Mouse (Mus musculus) embryonic stem cell, embryonic (primary cell): Measurements from ENCODE around the gene Pfkfb3.

ENCODE experiments used
- CTCF ChIA-PET, 4 experiments: fragments of 300-600 bp in 2 of 4; fragments of 350-600 bp in 2 of 4; sonication (Branson Sonifier 250); formaldehyde crosslinking; loops; one replicate each; lab custom pipeline; 2022; ENCODE audit warnings: inconsistent platforms in 2 of 4; lab: Charles Lee
- POLR2A ChIA-PET, 4 experiments: fragments of 300-600 bp in 2 of 4; fragments of 350-600 bp in 2 of 4; sonication (Branson Sonifier 250); formaldehyde crosslinking; loops; one replicate each; lab custom pipeline; 2022; ENCODE audit warnings: antibody characterized with exemption in 4 of 4, inconsistent platforms in 1 of 4; lab: Charles Lee

Pfkfb3 gene

DNA sequence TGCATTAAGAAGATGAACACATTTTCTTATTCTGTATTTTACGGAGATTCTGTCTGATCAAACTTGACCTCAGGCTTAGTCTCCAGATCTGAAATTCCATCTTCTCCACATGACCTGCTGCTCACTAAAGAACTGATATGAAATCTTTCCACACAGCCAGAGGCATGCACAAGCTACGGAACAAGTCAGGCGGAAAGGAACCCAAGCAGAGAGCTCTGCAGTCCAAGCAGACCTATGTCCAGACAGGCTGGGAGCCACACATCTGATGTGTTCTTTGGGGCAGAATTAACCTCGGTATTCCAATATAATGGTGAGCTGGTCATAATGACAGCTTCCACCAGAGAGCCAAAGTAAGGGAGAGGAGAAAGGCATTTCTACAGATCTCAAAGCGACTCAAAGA lies 120.5 kb downstream of the Pfkfb3 start:
- POLR2A ChIA-PET: no interaction called here

DNA sequence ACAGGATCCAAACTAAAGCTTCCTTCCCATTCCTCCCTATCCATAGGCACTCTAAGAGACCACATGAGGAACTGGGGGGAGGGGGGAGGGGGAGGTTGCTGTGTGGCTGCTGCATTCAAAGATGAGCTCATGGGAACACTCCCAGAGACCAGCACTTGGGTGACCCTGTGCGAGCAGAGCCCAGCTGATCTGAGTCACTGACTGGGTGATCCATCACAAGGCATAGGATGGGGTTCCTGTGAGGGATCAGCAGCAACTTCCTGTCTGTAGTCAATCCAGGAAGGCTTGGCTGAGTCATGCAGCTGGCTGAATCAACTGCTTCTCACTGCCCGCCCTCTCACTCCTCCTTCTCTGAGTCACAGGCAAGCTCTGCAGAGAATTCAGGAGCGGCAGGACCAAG lies 124.3 kb downstream of the Pfkfb3 start:
- CTCF ChIA-PET: interaction anchor here in 2 of 4 experiments (1.0 kb wide), 2 partner anchors 33 to 105 kb away, joined by 3 to 4 read pairs; no protein-coding TSS in a partner anchor
- POLR2A ChIA-PET: interaction anchor here (0.6 to 1.4 kb wide), 9 partner anchors 12 to 571 kb away, joined by 3 to 9 read pairs (median 4); no protein-coding TSS in a partner anchor

More for the DNA sequence above, 120.5 kb downstream of the Pfkfb3 start:
- CTCF ChIA-PET: no interaction called here

DNA sequence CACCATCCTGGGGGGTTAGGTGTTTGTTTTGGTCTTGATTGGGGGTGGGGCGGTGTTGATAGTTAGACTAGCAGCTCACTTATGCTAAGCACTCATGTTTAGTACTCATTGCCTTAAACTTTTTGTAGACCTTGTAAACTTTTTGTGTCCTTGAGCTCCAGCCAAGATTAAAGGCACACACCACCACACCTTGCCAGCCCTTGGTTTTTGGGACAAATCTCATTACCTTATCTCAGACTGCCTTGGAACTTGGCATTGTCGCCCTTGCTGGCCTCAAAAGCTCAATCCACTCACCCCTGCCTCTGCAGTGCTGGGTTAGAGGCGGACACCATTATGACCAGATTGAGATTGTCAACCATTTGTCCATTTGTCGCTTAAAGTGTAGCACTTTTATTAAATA lies 125.3 kb downstream of the Pfkfb3 start:
- CTCF ChIA-PET: interaction anchor here in 1 of 4 experiments (0.8 to 1.0 kb wide), 2 partner anchors 32 to 73 kb away, joined by 3 read pairs; no protein-coding TSS in a partner anchor
- POLR2A ChIA-PET: interaction anchor here in 3 of 4 experiments (0.6 to 1.4 kb wide), 3 partner anchors 13 to 98 kb away, joined by 4 read pairs; no protein-coding TSS in a partner anchor

DNA sequence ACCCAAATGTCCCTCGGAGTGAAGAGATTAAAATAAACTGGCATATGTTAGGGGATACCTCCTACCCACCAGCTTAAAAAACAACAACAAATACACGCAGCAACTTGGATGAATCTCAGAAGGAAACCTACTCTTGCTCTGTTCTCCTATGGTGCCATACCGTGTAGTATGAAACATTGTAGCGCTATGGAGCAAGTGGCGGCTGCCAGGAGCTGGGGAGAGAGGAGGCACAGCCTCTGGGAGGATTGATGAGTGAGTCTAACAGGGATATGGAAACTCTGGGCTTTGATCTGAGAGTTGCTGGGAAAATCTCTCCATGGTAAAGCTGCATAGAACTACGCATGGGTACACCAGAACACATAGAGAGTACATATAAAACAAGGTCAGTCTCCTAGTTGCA lies 126.3 kb downstream of the Pfkfb3 start:
- ChIA-PET CTCF (interaction anchor here in 2 of 4 experiments (0.5 to 0.8 kb wide), 2 partner anchors 17 to 176 kb away, joined by 3 read pairs; no protein-coding TSS in a partner anchor), POLR2A (no interaction called here)

DNA sequence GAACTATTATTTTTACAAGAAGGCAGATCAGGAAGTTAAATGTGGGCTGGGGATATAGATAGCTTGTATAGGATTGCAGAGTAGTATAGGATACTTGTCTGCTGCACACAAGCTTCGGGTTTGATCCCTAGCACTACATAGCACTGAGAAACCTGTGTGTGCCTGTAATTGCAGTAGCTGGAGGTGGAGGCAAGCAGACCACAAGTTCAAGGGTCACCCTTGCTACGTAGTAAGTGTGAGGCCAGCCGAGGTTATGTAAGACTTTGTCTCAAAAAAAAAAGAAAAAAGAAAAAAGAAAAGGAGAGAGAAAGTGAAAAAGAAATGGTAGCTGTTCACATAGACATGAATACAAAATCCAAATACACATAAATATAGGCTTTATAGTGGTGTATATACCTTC lies 127.5 kb downstream of the Pfkfb3 start:
- ChIA-PET POLR2A (interaction anchor here in 1 of 4 experiments (1.3 kb wide), 1 partner anchor 8 kb away, joined by 3 read pairs; no protein-coding TSS in a partner anchor), CTCF (interaction anchor here in 1 of 4 experiments (1.3 kb wide), 1 partner anchor 116 kb away, joined by 3 read pairs; no protein-coding TSS in a partner anchor)

DNA sequence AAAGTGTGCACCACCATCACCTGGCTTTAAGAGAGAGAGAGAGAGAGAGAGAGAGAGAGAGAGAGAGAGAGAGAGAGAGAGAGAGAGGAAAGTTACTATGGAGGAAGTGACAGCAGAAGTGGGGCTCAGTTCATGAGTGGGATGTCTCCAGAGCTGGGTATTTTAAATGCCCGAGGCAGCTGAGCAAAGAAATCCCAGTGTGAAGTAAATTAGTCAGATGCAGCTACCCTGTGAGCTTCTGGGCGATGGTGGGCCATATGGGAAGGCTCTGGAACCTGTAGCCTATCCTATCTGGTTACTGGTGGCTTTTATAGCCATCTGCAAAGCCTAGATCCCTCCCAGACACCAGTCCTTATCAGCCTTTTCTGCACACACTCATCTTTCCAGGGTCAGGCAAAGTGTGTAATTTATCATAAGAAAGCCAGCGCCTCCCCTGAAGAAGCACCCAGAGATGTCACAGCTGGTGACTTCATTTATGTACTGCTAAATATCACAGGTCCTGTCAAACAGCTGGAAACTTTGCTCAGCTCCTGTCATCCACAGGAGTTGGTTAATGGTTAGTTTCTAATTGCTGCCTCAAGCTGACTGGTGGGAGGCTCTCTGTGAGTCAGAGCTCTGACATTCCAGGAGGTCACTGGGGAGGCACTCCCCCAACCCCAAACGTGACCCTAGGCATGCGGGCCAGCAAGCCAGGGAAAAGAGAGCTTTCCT lies 128.3 kb downstream of the Pfkfb3 start:
- CTCF ChIA-PET: interaction anchor here in 3 of 4 experiments (0.6 to 1.3 kb wide), 4 partner anchors 12 to 274 kb away, joined by 3 to 12 read pairs (median 8); no protein-coding TSS in a partner anchor
- POLR2A ChIA-PET: interaction anchor here in 1 of 4 experiments (1.3 kb wide), 1 partner anchor 9 kb away, joined by 3 read pairs; no protein-coding TSS in a partner anchor

DNA sequence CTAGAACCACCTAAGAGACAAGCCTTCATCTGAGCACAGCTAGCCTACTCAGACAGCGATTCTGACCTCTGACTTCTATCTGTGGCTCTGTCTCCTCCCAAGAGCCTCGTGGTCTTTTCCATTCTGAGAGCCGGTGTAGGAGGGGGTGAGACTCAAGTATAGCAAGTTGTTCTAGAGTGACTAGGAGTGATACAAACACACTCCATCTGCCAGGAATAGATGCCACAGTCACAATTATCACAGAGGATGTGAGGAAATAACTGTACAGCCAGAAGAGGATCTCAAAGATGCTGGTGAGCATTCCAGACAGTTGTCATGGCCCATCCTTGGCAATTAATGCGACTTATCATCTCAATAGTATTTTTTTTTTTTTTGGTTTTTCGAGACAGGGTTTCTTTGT lies 129.6 kb downstream of the Pfkfb3 start:
- ChIA-PET CTCF (no interaction called here), POLR2A (interaction anchor here in 1 of 4 experiments (0.8 kb wide), 1 partner anchor 129 kb away, joined by 4 read pairs; no protein-coding TSS in a partner anchor)

DNA sequence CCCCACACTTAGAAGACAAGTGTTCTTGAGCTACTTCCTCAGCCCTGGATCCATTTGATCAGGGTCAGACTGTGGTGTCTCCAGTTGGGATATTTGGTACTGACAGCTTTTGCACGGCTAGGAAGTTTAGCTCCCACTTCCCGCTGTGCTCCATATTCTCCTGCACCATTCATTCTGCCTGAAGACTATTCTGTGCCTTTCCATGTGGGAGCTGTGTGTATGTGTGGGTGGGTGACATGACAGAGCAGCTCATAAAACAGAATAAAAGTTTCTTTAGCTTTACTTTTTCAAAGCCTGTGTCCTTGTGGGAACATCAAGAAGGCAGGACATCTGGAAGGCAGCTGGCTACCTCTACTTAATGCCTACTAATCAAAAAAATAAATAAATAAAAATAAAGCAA lies 130.5 kb downstream of the Pfkfb3 start:
- CTCF ChIA-PET: interaction anchor here in 1 of 4 experiments (0.8 to 1.2 kb wide), 2 partner anchors 27 to 90 kb away, joined by 3 read pairs; no protein-coding TSS in a partner anchor
- POLR2A ChIA-PET: interaction anchor here in 1 of 4 experiments (1.2 kb wide), 1 partner anchor 281 kb away, joined by 3 read pairs; no protein-coding TSS in a partner anchor

DNA sequence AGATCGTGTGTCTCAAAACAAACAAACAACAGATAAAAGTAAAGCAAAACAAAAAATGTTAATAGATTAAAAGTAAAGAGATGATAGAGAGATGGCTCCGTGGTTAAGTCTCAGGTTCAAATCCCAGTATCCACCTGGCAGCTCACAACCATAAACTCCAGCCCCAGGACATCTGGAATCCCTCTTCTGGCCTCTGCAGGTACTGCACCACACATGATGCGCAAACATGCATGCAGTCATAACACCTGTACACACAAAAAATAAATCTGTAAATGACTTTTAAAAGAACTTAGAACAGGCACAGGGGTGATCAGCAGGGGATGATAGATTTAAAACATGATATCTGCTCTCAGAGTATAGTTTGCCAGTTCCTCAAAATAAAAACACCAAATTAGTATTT lies 131.5 kb downstream of the Pfkfb3 start:
- ChIA-PET CTCF (interaction anchor here (0.6 to 1.4 kb wide), 9 partner anchors 8 to 1422 kb away, joined by 3 to 4 read pairs (median 3); no protein-coding TSS in a partner anchor), POLR2A (interaction anchor here in 2 of 4 experiments (0.6 to 1.3 kb wide), 3 partner anchors 9 to 282 kb away, joined by 3 to 4 read pairs (median 3); no protein-coding TSS in a partner anchor)
